Mouse (Mus musculus) lung, embryonic 14.5 days (tissue): ENCODE results near the gene Lypd3. TPM values are rescaled to one million over a fixed set of nuclear protein-coding genes. Genes with fewer than 3 reads are reported as not detected.

Experiments used
- ATAC-seq: fragments of 200-750 bp; cut with Nextera tagmentation; 2 replicates; pipeline ENCODE4 v1.8.0; 2017; ENCODE audit warnings: mild to moderate bottlenecking, moderate TSS enrichment, moderate library complexity; ENCODE audit not compliant: insufficient read depth
- DNase-seq: peaks from one replicate; pipeline ENCODE4 v3.0.0-alpha.2; 2015
- H3K27ac ChIP-seq: fragments of 300-500 bp; sonication (generic); 2 replicates; pipeline ENCODE4 v1.5.1; 2014; ENCODE audit warnings: low read depth, mild to moderate bottlenecking, moderate library complexity
- H3K27me3 ChIP-seq: fragments of 300-500 bp; sonication (generic); 2 replicates; pipeline ENCODE4 v1.6.1; 2014; ENCODE audit warnings: low read length, control low read depth; ENCODE audit not compliant: insufficient read depth
- H3K36me3 ChIP-seq: fragments of 300-500 bp; sonication (generic); 2 replicates; pipeline ENCODE4 v1.6.1; 2014; ENCODE audit warnings: control low read depth; ENCODE audit not compliant: insufficient read depth
- H3K4me1 ChIP-seq: fragments of 300-500 bp; sonication (generic); 2 replicates; pipeline ENCODE4 v1.6.1; 2014; ENCODE audit warnings: antibody characterized with exemption, control low read depth; ENCODE audit not compliant: insufficient read depth
- H3K4me2 ChIP-seq: fragments of 300-500 bp; sonication (generic); 2 replicates; pipeline ENCODE4 v1.6.1; 2014; ENCODE audit warnings: mild to moderate bottlenecking
- H3K4me3 ChIP-seq: fragments of 300-500 bp; sonication (generic); 2 replicates; pipeline ENCODE4 v1.5.1; 2014; ENCODE audit warnings: low read depth, low read length
- H3K9ac ChIP-seq: fragments of 300-500 bp; sonication (generic); 2 replicates; pipeline ENCODE4 v1.6.1; 2014
- H3K9me3 ChIP-seq: fragments of 300-500 bp; sonication (generic); 2 replicates; pipeline ENCODE4 v1.6.1; 2016; ENCODE audit warnings: low read depth, low read length, control low read depth
- CTCF ChIP-seq: IDR thresholded peaks from 2 replicates; pipeline ENCODE4 v1.5.1; 2016; ENCODE audit warnings: antibody characterized with exemption, low read depth
- WGBS: fragments of 180-500 bp; shearing (Covaris S2); extraction: QIAGEN DNeasy Blood & Tissue Kit; methylation state at CpG from one replicate; pipeline ENCODE4 v1.1.7; 2014; 5-methylcytosine and 5-hydroxymethylcytosine counted together
- polyA plus RNA-seq: library from polyadenylated mRNA; unstranded; fragments of >200 nt; fragmentation: Nextera tagmentation; extraction: Ambion mirVana; gene quantifications from 2 replicates; pipeline ENCODE4 v1.2.1, GENCODE M21; 2014

The Lypd3 gene
- polyA plus RNA-seq, 1 experiment from 2014 or later = 0.14 TPM

DNA sequence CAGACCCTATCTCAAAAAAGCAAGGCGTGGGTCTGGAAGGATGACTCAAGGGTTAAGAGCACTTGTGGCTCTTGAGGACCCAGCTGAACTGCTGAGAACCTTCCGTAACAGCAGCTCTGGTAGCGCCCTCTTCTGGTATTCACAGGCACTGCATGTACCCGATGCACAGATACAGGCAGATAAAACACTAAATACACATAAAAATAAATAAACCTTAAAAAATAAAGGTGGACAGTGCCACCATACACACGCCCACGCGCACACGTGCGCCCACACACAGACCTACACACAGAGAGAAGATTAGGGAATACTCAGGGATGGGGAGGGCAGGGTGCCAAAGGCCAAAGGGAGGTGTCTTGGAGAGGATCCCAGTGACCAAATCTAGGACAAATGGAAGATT, 6.1 kb downstream of the Lypd3 start:
- WGBS = 9% methylated on average over 9 of the region's 9 CpGs
- Histone ChIP-seq H3K4me1 (0 out of 2 replicates have a peak, but pooled peaks cover 3% of the 10 kb centered on the region), H3K27ac (no peak overlapping the region), H3K4me2 (no peak overlapping the region), H3K36me3 (no peaks in the 10 kb centered on the region), H3K9me3 (no peaks in the 10 kb centered on the region), H3K27me3 (peaks cover 30% of the 10 kb centered on the region), H3K4me3 (no peak overlapping the region), H3K9ac (no peak overlapping the region)
- ATAC-seq (0 out of 2 replicates have a peak, but pooled peaks have one; percentile 27), DNase-seq (peak; percentile 78)
- TF ChIP-seq CTCF = peak; percentile 75

DNA sequence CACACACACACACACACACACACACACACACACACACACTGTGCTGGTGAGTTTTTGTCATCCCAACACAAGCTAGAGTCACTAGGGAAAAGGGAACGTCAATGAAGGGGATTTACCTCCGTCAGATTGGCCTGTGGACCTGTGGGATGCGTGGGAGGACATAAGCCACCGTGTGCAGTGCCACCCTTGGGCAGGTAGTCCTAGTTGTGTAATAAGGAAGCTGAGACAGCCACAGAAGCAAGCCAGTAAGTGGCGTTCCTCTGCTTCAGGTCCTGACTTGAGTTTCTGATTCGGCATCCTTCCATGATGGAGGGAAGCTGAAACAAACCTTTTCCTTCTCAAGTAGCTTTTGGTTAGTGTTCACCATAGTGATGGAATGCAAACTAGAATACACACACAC, 8.1 kb downstream of the Lypd3 start:
- Histone ChIP-seq H3K9ac (no peak overlapping the region), H3K4me1 (no peaks in the 10 kb centered on the region), H3K4me2 (no peak overlapping the region), H3K27ac (no peak overlapping the region), H3K36me3 (no peaks in the 10 kb centered on the region), H3K9me3 (no peaks in the 10 kb centered on the region), H3K27me3 (peaks cover 11% of the 10 kb centered on the region; the same call in 1 of the 2 replicates), H3K4me3 (no peak overlapping the region)
- no peak for DNase-seq
- ATAC-seq = no peak
- TF ChIP-seq CTCF = no peak
- whole genome bisulfite sequencing = 80% methylated on average over 6 of the region's 6 CpGs

DNA sequence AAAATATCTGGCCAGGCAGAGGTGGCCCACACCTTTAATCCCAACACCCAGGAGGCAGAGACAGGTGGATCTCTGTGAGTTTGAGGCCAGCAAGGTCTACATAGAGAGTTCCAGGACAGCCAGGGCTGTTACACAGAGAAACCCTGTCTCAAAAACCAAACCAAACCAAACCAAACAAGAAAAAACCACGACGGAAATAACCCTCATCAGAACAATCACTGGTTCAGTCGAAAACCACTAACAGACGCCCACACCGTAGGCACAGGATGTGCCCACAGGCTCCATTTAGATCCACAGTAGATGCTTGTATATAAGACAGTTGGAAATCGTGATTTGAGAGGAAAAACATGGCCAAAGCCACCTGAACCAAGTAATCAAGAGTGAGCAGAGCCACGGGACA, 8.6 kb downstream of the Lypd3 start:
- Histone ChIP-seq H3K4me3 (no peak overlapping the region), H3K27ac (no peak overlapping the region), H3K36me3 (no peaks in the 10 kb centered on the region), H3K4me2 (no peak overlapping the region), H3K4me1 (no peaks in the 10 kb centered on the region), H3K9me3 (no peaks in the 10 kb centered on the region), H3K9ac (no peak overlapping the region), H3K27me3 (0 out of 2 replicates have a peak, but pooled peaks cover 6% of the 10 kb centered on the region)
- DNase-seq (no peak), ATAC-seq (no peak)
- no peak for TF ChIP-seq CTCF
- 69% methylated on average over 7 of the region's 7 CpGs for WGBS

DNA sequence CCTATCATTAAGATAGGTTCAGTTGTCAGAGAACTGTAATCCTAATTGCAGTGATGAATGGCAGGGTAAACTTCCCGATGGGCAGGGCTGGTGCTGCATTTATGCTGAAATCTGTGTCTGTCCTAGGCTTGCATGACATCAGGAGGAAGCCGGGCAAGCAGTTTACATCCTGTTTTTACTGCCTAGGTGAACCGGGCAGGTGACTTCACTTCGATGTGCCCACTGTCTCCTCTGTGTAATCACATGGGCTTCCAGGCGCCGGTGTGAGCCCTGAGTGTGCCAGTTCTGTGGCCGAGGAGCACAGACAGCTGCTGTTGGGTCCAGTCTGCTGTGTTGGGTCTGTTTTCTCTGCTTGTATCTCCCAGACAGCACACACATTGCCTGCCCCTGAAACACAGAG, 10.1 kb downstream of the Lypd3 start:
- TF ChIP-seq CTCF = no peak
- 70% methylated on average over 7 of the region's 7 CpGs for WGBS
- Histone ChIP-seq H3K9ac (no peak overlapping the region), H3K4me2 (no peak overlapping the region), H3K4me1 (no peaks in the 10 kb centered on the region), H3K36me3 (no peaks in the 10 kb centered on the region), H3K9me3 (no peaks in the 10 kb centered on the region), H3K4me3 (no peak overlapping the region), H3K27ac (no peak overlapping the region), H3K27me3 (no peaks in the 10 kb centered on the region)
- DNase-seq = no peak
- no peak for ATAC-seq

DNA sequence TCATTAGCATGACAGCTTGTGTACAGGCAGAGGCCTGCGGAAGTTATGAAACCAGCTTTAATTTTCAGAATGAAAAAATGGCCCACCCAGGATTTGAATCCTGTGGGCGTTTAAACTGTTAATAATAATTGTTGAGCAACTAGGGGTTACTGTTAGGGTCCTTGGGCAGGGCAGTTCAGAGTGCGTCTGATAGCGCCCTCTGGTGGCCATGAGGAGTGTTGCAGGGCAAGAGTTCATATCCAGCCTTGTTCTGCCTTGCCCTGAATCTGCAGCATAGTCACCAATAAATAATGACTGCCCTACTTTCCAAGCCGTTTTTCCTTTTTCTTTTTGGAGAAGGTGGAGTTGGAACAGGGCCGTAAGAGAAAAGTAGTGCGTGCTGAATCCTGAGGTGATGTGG, 17.3 kb downstream of the Lypd3 start:
- ATAC-seq = no peak
- no peaks in the 10 kb centered on the region for H3K27me3 ChIP-seq
- peak; percentile 92 for TF ChIP-seq CTCF

DNA sequence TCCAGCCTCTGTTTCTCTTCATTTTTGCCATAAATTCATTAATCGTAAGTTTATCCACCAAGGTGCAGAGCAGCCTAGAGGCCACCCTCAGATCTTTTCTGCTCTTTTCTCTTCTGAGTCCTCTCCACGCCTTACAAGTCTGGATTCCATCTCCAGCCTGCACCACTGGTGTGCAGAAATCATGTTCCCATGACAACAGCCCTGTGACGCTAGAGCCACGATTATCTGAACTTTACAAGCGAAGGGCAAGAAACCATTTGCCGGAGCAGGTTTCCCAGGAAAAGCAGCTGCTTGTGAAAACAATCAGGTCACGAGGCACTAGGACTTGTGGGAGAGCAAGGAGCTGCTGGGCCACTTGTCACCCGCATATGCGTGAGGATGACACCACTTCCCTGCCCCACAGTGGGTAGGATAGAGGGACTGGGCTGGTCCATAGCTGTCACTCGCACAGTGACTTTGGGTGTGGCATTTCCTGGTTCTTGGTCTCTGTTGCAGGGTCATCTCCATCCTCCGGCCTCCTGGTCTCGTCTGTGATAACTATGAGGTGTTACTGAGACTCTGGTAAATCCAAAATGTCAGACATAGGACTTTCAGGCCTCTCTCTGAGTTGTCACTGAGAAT, 23.5 kb downstream of the Lypd3 start:
- no peaks in the 10 kb centered on the region for H3K36me3 ChIP-seq
- H3K4me2 ChIP-seq = no peak overlapping the region
- 24% methylated on average over 12 of the region's 12 CpGs for WGBS
- ATAC-seq (no peak), DNase-seq (peak; percentile 17)
- TF ChIP-seq CTCF = no peak
- H3K4me3 ChIP-seq = no peak overlapping the region
- H3K27me3 ChIP-seq = no peaks in the 10 kb centered on the region
- H3K4me1 ChIP-seq = no peaks in the 10 kb centered on the region
- no peak overlapping the region for H3K9ac ChIP-seq
- H3K27ac ChIP-seq = no peak overlapping the region
- H3K9me3 ChIP-seq = no peaks in the 10 kb centered on the region

More for the DNA sequence above, 17.3 kb downstream of the Lypd3 start:
- no peaks in the 10 kb centered on the region for H3K9me3 ChIP-seq
- no peak overlapping the region for H3K4me2 ChIP-seq
- no peak overlapping the region for H3K9ac ChIP-seq
- no peak overlapping the region for H3K4me3 ChIP-seq
- no peak overlapping the region for H3K27ac ChIP-seq
- peak; percentile 75 for DNase-seq
- no peaks in the 10 kb centered on the region for H3K36me3 ChIP-seq
- 21% methylated on average over 7 of the region's 7 CpGs for WGBS
- no peaks in the 10 kb centered on the region for H3K4me1 ChIP-seq

DNA sequence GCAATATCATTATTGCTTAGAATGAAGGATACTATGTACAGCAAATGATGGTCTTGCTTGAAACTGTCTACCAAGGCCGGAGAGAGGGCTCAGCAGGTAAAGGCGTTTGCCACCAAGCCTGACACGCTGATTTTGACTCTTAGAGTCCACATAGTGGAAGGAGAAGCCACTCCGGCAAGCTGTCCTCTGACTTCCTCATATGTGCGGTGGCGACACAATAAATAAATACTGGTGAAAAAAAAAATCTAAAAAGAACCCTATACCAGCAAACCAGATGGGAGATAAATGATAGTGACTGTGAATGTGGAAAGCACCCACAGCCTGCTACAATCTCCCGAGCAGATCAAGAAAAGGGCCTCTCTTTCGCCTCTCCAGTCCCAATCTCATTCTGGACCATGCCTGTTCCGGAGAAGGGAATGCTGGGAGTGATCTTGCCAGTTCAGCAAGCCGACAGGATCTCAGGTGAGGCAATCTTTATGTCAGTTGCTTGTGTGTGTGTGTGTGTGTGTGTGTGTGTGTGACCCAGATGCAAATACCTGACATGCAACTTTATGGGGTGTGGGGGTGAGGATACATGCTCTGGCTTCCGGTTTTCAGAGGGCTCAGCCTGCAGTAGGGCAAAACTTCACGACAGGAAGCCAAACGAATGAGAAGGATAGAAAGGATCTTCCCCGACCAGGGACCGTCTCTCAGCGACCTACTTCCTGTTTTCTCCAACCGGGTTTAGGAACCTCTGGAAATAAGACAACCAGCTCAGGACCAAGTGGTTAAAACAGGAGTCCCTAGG, 25.0 kb downstream of the Lypd3 start:
- H3K4me3 ChIP-seq = no peak overlapping the region
- H3K36me3 ChIP-seq = no peaks in the 10 kb centered on the region
- no peaks in the 10 kb centered on the region for H3K27me3 ChIP-seq
- ATAC-seq = no peak
- H3K4me2 ChIP-seq = no peak overlapping the region
- no peak overlapping the region for H3K27ac ChIP-seq
- no peaks in the 10 kb centered on the region for H3K4me1 ChIP-seq
- H3K9me3 ChIP-seq = no peaks in the 10 kb centered on the region
- no peak for TF ChIP-seq CTCF
- WGBS = 52% methylated on average over 17 of the region's 17 CpGs
- no peak for DNase-seq
- H3K9ac ChIP-seq = no peak overlapping the region
